Mouse (Mus musculus) G1E (cell line): ENCODE results near the gene Stxbp5. TPM values are rescaled to one million over a fixed set of nuclear protein-coding genes. Genes with fewer than 3 reads are reported as not detected.

Experiments used
- ATAC-seq: 2 replicates; pipeline ENCODE4 v1.8.0; 2016; ENCODE audit warnings: mild to moderate bottlenecking; ENCODE audit not compliant: insufficient number of reproducible peaks, poor library complexity, low FRiP score, severe bottlenecking; ENCODE audit errors: extremely low read depth
- DNase-seq: peaks from one replicate; pipeline ENCODE4 v3.0.0; 2012; ENCODE audit warnings: low spot score
- H3K27me3 ChIP-seq: 2 replicates; pipeline ENCODE4 v1.6.1; 2012; ENCODE audit warnings: mild to moderate bottlenecking, low read length, inconsistent platforms; ENCODE audit not compliant: insufficient read depth
- H3K36me3 ChIP-seq: replicated peaks from 2 replicates; pipeline ENCODE3; 2012; ENCODE audit warnings: mild to moderate bottlenecking, inconsistent platforms
- H3K4me1 ChIP-seq: 2 replicates; pipeline ENCODE4 v1.6.1; 2012; ENCODE audit warnings: low read depth, low read length, inconsistent platforms, mixed read lengths; ENCODE audit not compliant: insufficient read depth
- H3K4me3 ChIP-seq: 2 replicates; pipeline ENCODE4 v1.5.1; 2012; ENCODE audit warnings: low read depth, mild to moderate bottlenecking, inconsistent platforms, low read length, moderate library complexity, mixed read lengths
- H3K9me3 ChIP-seq: replicated peaks from 2 replicates; pipeline ENCODE4 v1.6.1; 2012; ENCODE audit warnings: inconsistent platforms
- CTCF ChIP-seq: IDR thresholded peaks from 2 replicates; pipeline ENCODE4 v1.5.1; 2012; ENCODE audit warnings: low read depth, low read length, inconsistent platforms, mixed read lengths
- GATA1 ChIP-seq: IDR thresholded peaks from 2 replicates; pipeline ENCODE4 v1.6.1; 2012; ENCODE audit warnings: borderline replicate concordance, low read length, inconsistent platforms, mixed read lengths
- GATA2 ChIP-seq: IDR thresholded peaks from 2 replicates; pipeline ENCODE4 v1.6.1; 2012; ENCODE audit warnings: low read depth, low read length, inconsistent platforms, borderline replicate concordance
- POLR2AphosphoS5 ChIP-seq: IDR thresholded peaks from 2 replicates; pipeline ENCODE4 v1.6.1; 2012; ENCODE audit warnings: low read depth, low read length, inconsistent platforms; ENCODE audit not compliant: insufficient replicate concordance
- TAL1 ChIP-seq: conservative IDR thresholded peaks from 2 replicates; pipeline ENCODE4 v1.6.1; 2012; ENCODE audit warnings: low read depth, low read length, inconsistent platforms, mixed read lengths
- polyA plus RNA-seq: library from polyadenylated mRNA; stranded (reverse); fragments of >175 nt; gene quantifications from 2 replicates; pipeline ENCODE4 v1.2.3, GENCODE M21; 2012
- total RNA-seq, 2 experiments: library from RNA; stranded (forward) in 1 of 2; stranded (reverse) in 1 of 2; fragments of 200-1000 nt in 1 of 2; fragments of >200 nt in 1 of 2; fragmentation: Nextera tagmentation in 1 of 2; gene quantifications; 2 replicates each; pipeline ENCODE4 v1.2.3; 2014 to 2017

The Stxbp5 gene
- total and polyA plus RNA-seq, 3 experiments, result 12.6 to 77.9 (median 30.6) TPM

DNA sequence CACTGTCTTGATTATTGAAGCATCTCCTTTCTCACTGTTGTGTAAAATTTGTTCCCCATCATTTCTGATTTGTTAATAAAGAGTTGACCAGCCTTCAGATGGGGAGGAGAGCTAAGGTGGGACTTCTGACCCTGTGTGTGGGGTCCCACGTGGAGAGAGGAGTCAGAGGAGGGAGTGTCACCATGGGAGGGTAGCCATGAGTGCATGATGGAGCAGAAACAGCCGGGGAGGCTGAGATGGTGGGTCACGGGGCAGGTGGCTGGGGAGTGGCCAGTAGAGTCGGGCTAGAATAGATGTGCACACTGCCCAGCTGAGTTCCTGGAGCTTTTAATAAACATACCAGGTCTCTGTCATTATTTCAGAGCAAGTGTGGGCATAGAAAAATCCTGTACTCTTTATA, 121.0 kb downstream of the Stxbp5 start:
- Histone ChIP-seq H3K36me3 (peaks cover 37% of the 10 kb centered on the region), H3K4me1 (no peaks in the 10 kb centered on the region), H3K9me3 (no peaks in the 10 kb centered on the region), H3K27me3 (no peaks in the 10 kb centered on the region), H3K4me3 (no peak overlapping the region)
- no peak for DNase-seq
- TF ChIP-seq POLR2AphosphoS5 (no peak), GATA2 (no peak), TAL1 (no peak), GATA1 (no peak), CTCF (no peak)
- ATAC-seq, result no peak

DNA sequence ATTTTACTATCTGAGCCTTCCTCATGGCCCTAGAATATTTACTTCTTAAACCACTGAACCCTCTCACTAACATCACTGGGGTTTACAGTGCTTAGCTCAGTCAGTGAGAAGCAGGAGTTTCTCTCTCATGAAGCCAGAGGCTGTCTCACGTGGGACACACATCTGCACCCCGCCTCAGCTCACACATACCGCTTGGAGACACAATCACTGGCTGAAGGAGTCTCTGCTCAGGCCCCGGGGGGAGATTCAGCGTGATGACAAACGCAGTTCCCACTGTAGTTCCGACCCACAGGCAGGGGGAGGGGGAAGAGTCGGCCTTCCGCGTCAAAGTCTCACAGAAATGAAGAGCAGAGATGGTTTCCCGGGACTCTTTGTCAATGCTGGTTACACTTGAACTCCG, 130.6 kb downstream of the Stxbp5 start:
- H3K27me3 ChIP-seq, result no peaks in the 10 kb centered on the region
- ATAC-seq (no peak), DNase-seq (no peak)
- no peaks in the 10 kb centered on the region for H3K4me1 ChIP-seq
- no peak overlapping the region for H3K4me3 ChIP-seq
- H3K9me3 ChIP-seq, result no peaks in the 10 kb centered on the region
- peaks cover 60% of the 10 kb centered on the region for H3K36me3 ChIP-seq
- TF ChIP-seq POLR2AphosphoS5, result no peak
- no peak for TF ChIP-seq GATA2
- no peak for TF ChIP-seq GATA1
- no peak for TF ChIP-seq TAL1
- TF ChIP-seq CTCF, result no peak

- ATAC-seq, result no peak
- Histone ChIP-seq H3K27me3 (no peaks in the 10 kb centered on the region), H3K9me3 (no peaks in the 10 kb centered on the region), H3K4me3 (no peak overlapping the region), H3K4me1 (no peaks in the 10 kb centered on the region), H3K36me3 (peaks cover 74% of the 10 kb centered on the region)
- no peak for DNase-seq
- TF ChIP-seq GATA1 (no peak), CTCF (no peak), TAL1 (no peak), POLR2AphosphoS5 (no peak), GATA2 (no peak)
Observed at GRCm38 (mm10) chr10:9763831-9764230, 137.0 kb downstream of the Stxbp5 start.

DNA sequence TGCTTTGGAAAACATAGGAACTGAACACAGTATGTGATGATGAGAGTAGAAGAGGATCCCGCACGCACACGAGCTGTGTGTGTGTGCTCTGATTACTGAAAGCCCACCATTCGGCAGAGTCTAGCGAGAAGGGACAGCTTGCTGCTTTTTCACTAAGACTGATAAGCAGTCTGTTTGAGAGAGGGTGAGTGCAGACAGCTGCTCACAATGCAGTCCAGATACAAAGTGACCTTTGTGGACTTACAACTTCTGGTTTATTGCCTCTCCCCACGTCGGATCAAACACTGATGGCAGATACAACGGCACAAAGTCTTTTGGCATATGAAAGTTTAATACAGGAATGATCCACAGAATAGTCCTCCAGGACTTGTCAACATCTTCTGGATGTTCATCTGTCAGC, 140.6 kb downstream of the Stxbp5 start:
- Histone ChIP-seq H3K36me3 (peaks cover 45% of the 10 kb centered on the region), H3K27me3 (no peaks in the 10 kb centered on the region), H3K4me3 (no peak overlapping the region), H3K9me3 (no peaks in the 10 kb centered on the region), H3K4me1 (no peaks in the 10 kb centered on the region)
- DNase-seq (no peak), ATAC-seq (no peak)
- TF ChIP-seq GATA1 (no peak), GATA2 (no peak), POLR2AphosphoS5 (no peak), TAL1 (no peak), CTCF (no peak)

- no peaks in the 10 kb centered on the region for H3K4me1 ChIP-seq
Observed at GRCm38 (mm10) chr10:9756546-9756945, 144.3 kb downstream of the Stxbp5 start.

DNA sequence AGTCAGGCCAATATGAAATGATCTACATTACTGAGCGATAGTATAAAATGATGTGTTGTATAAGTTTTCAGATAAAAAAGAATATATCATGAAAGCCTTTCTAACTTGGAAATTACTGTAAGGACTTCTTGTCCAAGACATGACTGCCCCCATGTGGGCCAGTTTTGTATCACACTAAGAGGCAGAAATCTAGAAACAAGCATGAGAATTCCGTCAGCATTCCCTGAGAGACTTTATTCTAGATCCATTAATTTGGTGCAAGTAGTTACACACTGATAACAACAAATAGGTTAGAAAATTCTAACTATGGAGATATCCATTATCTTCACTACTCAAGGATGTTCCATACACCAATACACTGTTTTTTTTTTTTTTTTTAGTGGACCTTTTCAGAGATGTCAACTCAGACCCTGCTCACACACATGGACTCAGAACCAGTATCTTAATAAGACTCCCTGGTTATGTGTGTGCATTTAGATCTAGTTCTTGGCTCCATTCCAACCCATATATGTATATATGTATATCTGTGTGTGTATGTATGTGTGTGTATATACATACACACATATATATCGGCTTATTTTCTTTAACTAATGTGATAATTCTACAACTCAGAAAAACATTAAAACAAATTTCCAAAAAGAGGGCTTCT, 145.9 kb downstream of the Stxbp5 start:
- ATAC-seq (no peak), DNase-seq (no peak)
- H3K27me3 ChIP-seq, result no peaks in the 10 kb centered on the region
- TF ChIP-seq CTCF (peak; percentile 8; the same call in 1 of the 2 replicates), GATA2 (no peak)
- H3K9me3 ChIP-seq, result no peaks in the 10 kb centered on the region
- no peaks in the 10 kb centered on the region for H3K4me1 ChIP-seq
- no peak overlapping the region for H3K4me3 ChIP-seq
- peaks cover 10% of the 10 kb centered on the region for H3K36me3 ChIP-seq

More at GRCm38 (mm10) chr10:9756546-9756945, 144.3 kb downstream of the Stxbp5 start:
- Histone ChIP-seq H3K4me3 (no peak overlapping the region), H3K27me3 (no peaks in the 10 kb centered on the region), H3K9me3 (no peaks in the 10 kb centered on the region), H3K36me3 (peaks cover 22% of the 10 kb centered on the region)
- DNase-seq (no peak), ATAC-seq (no peak)
- no peak for TF ChIP-seq GATA1
- TF ChIP-seq CTCF, result no peak
- TF ChIP-seq GATA2, result no peak
- TF ChIP-seq TAL1, result no peak
- no peak for TF ChIP-seq POLR2AphosphoS5

GRCm38 (mm10) chr10:9733861-9734260, 167.0 kb downstream of the Stxbp5 start:
- no peak for DNase-seq
- no peaks in the 10 kb centered on the region for H3K4me1 ChIP-seq
- H3K36me3 ChIP-seq, result no peaks in the 10 kb centered on the region
- H3K9me3 ChIP-seq, result no peaks in the 10 kb centered on the region
- H3K27me3 ChIP-seq, result no peaks in the 10 kb centered on the region
- H3K4me3 ChIP-seq, result no peak overlapping the region
- TF ChIP-seq TAL1 (no peak), POLR2AphosphoS5 (no peak), GATA2 (no peak), CTCF (no peak), GATA1 (no peak)
- ATAC-seq, result no peak
